Mouse (Mus musculus): ENCODE data around the gene Bpifb3. TPM values are rescaled to one million over a fixed set of nuclear protein-coding genes. Genes with fewer than 3 reads are reported as not detected.
A peak's percentile ranks its signal among the peaks of the same experiment; 100 is the strongest.

Gene Bpifb3
- not detected for total RNA-seq (2021)
- long read RNA-seq, experiment 1 = 0 reads
- long read RNA-seq, experiment 2 = 0 reads

GRCm38 (mm10) chr2:153917930-153918329, at the start of gene Bpifb3:
TSS of gene Bpifb3 (plus strand) at chr2:153918230.
- no peak for DNase-seq
- intact Hi-C loops (cut with DNase I) = no loop called here

DNA sequence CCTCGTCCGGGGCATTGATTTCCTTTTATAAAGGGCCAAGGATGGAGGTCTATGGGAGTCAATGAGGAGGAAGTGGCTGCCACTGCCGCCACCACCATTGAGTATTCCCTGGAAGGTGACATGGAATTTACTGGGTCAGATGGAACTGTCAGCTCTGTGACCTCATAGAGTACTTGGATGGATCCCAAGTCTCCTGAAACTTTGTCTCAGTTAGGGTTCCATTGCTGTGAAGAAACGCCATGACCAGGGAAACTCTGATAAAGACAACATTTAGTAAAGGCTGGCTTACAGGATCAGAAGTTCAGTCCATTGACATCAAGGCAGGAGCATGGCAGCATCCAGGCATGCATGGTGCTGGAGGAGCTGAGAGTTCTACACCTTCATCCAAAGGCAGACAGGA, 47.0 kb upstream of the Bpifb3 start, which contains the start of gene Sun5:
Sun5 (minus strand) TSS at position 101 of the 400 bp plus-strand sequence.
- DNase-seq = no peak
- intact Hi-C loops (cut with DNase I) = no loop called here

GRCm38 (mm10) chr2:153874745-153875144, 43.3 kb upstream of the Bpifb3 start, which contains the start of gene Bpifb2:
TSS of gene Bpifb2 (plus strand) at chr2:153875045.
- intact Hi-C loops (cut with DNase I) = no loop called here
- no peak for DNase-seq

GRCm38 (mm10) chr2:153899111-153899510, 18.9 kb upstream of the Bpifb3 start:
- DNase-seq = no peak
- intact Hi-C loops (cut with DNase I) = no loop called here

GRCm38 (mm10) chr2:153900088-153900487, 17.9 kb upstream of the Bpifb3 start, which contains the start of gene Bpifb6:
TSS of gene Bpifb6 (plus strand) at chr2:153900388.
- no peak for DNase-seq
- intact Hi-C loops (cut with DNase I) = no loop called here

GRCm38 (mm10) chr2:153902726-153903125, 15.3 kb upstream of the Bpifb3 start:
- intact Hi-C loops (cut with DNase I) = no loop called here
- no peak for DNase-seq

GRCm38 (mm10) chr2:153906626-153907025, 11.4 kb upstream of the Bpifb3 start:
- intact Hi-C loops (cut with DNase I) = no loop called here
- no peak for DNase-seq

- intact Hi-C loops (cut with DNase I) = no loop called here
- peak; percentile 6 to 16 for DNase-seq
These were observed 3.9 kb upstream of the Bpifb3 start for GRCm38 (mm10) chr2:153914151-153914550.

- DNase-seq = no peak
- intact Hi-C loops (cut with DNase I) = no loop called here
These were observed 3.2 kb downstream of the Bpifb3 start for GRCm38 (mm10) chr2:153921246-153921645.

DNA sequence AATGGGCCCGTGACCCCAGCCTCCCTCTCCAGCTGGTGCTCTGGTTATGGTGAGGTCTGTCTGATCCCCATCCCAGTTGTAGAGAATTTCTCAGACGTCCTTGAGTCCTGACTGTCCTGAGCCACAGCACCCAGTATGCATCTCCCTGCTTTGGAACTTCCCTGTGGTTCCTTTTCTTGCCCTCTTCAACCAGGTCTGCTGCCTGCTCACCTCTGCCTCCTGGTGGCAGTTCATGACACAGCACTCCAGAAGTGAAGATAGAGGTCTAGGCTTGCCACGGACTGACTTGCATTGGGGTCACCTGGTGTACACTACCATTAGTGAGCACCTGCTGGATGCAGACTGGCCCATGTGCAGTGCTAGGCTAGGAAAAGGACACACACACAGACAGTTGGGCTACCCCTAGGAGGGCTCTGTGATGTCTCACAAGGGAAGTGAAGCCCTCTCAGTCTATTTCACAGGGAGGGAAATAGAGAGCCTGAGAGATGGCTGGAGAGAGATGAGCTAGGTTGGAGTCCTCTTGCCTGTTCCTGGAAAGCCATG, 11.9 kb downstream of the Bpifb3 start:
- peak; percentile 11 to 22 for DNase-seq
- intact Hi-C loops (cut with DNase I) = loop anchor here (2.0 to 5.0 kb wide), 2 partner anchors 123 to 261 kb away; no protein-coding TSS in a partner anchor

DNA sequence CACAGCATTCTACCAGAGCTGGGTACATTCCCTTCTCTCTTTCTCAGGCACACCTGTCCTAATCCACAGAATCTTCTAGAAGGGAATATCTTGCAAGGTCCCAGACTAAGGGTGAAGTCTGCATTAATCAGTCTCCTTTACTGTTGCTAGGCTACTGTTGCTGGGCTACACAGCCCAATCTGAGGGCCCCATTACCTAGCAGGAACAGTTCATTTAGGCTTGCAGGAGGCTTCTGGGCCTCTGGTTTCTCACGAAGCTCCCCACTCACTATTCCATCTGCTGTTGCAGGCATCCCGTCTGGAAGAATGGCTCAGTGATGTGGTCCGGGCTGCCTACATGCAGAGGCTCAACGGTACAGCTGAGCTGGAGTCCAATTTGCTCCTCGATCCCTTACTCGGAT, 13.1 kb downstream of the Bpifb3 start:
- DNase-seq = no peak
- intact Hi-C loops (cut with DNase I) = loop anchor here (2.0 kb wide), 1 partner anchor 262 kb away; no protein-coding TSS in a partner anchor

- intact Hi-C loops (cut with DNase I) = no loop called here
- no peak for DNase-seq
These were observed 15.3 kb downstream of the Bpifb3 start for GRCm38 (mm10) chr2:153933311-153933710.

DNA sequence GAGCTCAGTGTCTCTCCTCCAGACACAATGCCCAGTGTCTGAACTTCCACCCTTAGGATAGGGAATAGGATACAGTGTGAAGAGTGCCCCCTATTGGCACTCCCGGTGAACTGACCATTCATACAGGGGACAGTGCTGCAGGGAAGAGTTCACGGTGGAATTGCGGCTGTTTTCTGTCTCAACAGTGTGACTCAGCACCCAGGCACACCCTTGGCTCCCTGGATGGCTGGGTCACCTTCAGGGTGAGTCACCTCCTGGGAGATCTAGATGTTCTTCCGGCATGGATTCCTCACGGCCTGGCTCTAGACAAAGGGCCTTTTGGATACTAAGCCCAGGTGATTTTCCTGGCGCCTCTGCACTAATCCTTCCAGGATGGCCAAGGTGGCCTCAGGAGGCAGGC, 17.3 kb downstream of the Bpifb3 start:
- intact Hi-C loops (cut with DNase I) = no loop called here

DNA sequence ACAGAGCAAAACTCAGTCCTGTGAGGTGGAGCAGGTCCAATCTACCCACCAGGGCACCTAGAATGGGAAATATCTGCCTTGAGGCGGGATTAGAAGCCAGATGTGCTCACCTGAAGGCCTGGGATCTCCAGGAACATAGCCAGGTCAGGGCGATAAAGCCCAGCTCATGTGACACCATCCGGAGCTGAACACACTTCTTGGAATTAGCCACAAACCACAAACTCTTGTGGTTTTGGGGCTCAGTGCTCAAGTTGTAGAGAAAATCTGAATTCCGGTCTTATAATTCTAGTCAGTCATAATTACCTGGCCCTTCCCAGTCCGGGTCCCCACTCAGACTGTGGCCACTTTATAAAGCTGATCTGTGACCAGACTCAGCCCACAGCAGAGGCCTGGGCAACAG, 19.8 kb downstream of the Bpifb3 start, which contains the start of gene Bpifb4:
Bpifb4 (plus strand) TSS at position 370 of the 400 bp plus-strand sequence.
- DNase-seq = no peak
- intact Hi-C loops (cut with DNase I) = no loop called here

More for the DNA sequence above, 17.3 kb downstream of the Bpifb3 start:
- DNase-seq = no peak

DNA sequence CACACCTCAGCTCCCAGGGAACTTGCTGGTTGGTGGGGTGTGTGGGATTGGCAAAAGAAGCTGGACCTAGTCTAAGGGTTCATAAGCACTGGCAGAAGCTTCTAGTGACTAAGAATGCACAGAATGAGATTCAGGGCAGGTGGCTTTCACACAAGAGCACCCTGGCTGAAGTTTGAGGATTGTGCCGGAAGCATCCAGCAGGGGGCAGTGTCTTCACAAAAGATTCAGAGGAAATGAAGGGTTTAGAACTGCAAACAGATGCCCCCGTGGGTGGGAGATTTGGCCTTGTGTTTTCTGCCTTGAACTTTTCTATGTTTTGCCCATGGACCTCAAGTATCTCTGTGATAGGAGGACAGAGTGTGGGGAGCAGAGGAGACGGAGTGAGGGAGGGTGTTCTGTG, 25.5 kb downstream of the Bpifb3 start:
- intact Hi-C loops (cut with DNase I) = no loop called here

DNA sequence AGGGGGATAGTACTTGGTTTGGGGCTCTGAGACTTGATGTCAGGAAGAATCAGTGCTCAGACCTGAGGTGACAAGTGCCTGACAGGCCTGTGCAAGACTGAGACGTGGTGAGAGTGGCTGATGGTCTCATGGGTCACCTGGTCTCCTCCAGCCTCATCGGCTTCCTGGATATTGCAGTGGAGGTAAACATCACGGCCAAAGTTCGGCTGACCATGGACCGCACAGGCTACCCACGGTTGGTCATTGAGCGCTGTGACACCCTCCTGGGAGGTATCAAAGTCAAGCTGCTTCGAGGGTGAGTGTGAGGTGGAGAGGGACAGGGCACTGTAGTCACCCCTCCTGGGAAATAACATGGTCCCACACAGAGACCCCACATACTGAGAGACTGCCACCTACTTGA, 26.5 kb downstream of the Bpifb3 start:
- no peak for DNase-seq
- intact Hi-C loops (cut with DNase I) = no loop called here

More for the DNA sequence above, 25.5 kb downstream of the Bpifb3 start:
- DNase-seq = no peak

DNA sequence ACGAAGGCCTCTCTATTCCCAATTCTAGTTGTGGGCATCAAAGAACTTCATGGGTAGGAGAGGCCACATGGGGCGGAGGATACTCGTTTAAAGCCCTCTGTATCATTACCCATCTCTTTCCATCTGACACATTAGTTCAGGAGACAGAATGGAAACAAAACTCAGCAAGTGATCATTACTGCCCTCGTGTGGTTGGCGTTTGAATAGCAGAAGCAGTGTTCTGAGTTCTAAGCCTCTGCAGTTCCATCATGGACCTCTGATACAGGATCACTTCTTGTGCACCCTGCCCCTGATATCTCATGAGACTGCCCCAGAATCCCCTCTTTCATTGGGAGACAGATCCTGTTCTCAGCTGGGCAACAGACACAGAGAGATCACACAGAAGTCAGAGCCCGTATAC, 34.9 kb downstream of the Bpifb3 start:
- intact Hi-C loops (cut with DNase I) = no loop called here
- peak in 1 of 2 experiments; percentile 11 for DNase-seq

GRCm38 (mm10) chr2:153953836-153954235, 35.8 kb downstream of the Bpifb3 start:
- DNase-seq = no peak
- intact Hi-C loops (cut with DNase I) = no loop called here

- intact Hi-C loops (cut with DNase I) = no loop called here
- no peak for DNase-seq
These were observed 44.8 kb downstream of the Bpifb3 start for GRCm38 (mm10) chr2:153962821-153963331.

DNA sequence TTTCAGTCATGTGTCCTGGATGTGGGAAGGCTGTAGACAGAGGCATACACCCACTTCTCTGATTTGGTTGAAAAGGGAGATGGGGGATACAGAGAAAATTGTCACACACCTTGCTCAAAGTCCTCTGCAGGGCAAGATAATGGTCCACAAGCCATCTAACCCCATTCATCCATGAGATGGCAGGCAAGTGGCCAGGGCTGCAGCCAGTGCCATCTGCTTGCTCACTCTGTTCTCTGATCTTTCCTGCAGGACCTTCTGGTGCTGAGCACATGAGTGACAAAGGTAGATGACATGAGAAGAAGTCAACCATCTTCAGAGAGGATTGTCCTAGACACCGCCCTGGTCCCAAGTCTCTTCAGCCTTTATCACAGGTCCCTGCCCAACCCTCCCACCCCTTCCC, 45.3 kb downstream of the Bpifb3 start:
- no peak for DNase-seq
- intact Hi-C loops (cut with DNase I) = no loop called here

GRCm38 (mm10) chr2:153970221-153970620, 52.2 kb downstream of the Bpifb3 start:
- intact Hi-C loops (cut with DNase I) = no loop called here

DNA sequence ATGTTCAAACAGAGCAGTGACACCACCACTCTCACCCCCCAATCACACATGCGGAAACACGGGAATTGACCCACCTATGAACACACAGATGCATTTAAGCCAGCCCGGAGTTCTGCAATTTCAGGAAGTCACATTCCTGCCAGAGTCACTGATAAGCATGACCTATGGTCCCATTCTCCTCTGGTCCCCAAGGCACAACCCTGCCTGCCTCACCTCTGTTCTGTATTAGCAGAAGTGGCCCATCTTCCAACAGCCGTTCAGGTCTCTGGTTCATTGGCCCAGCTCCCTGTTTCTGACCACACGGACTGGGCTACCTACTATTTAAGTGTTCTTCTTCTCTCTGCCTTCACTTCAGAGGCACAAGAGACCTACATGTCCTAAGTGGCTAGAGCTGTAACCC, 56.6 kb downstream of the Bpifb3 start, which contains the start of gene Bpifa6:
Bpifa6 (plus strand) TSS at position 364 of the 400 bp plus-strand sequence.
- intact Hi-C loops (cut with DNase I) = no loop called here
- DNase-seq = no peak

More at GRCm38 (mm10) chr2:153970221-153970620, 52.2 kb downstream of the Bpifb3 start:
- DNase-seq = no peak

Measured in gastrocnemius, postnatal 36 days (tissue).